Mouse (Mus musculus) thymus, postnatal 14 days (tissue): ENCODE measurements at regions not wholly inside any gene's neighbourhood (a gene's known extent, or its start where the extent isn't known, plus 50 kb on each side); places are given as distances from the start of the nearest gene placed in this dataset.

Experiments used
- DNase-seq: peaks from one replicate; pipeline ENCODE4 v3.0.0; 2021

- DNase-seq, result no peak
Measured at GRCm38 (mm10) chr15:68360956-68361908, 1860.5 kb upstream of the Lrrc6 start.

GRCm38 (mm10) chr15:68359496-68359895 is 1858.8 kb upstream of the Lrrc6 start:
- no peak for DNase-seq

GRCm38 (mm10) chr15:68355957-68356356 is 1855.2 kb upstream of the Lrrc6 start:
- DNase-seq, result no peak

GRCm38 (mm10) chr15:68344652-68345051 is 1843.9 kb upstream of the Lrrc6 start:
- no peak for DNase-seq

- no peak for DNase-seq
Measured at GRCm38 (mm10) chr15:68342542-68342941, 1841.8 kb upstream of the Lrrc6 start.

GRCm38 (mm10) chr15:68341056-68341455 is 1840.3 kb upstream of the Lrrc6 start:
- DNase-seq, result no peak

- no peak for DNase-seq
Measured at GRCm38 (mm10) chr15:68337264-68337663, 1836.6 kb upstream of the Lrrc6 start.

- no peak for DNase-seq
Measured at GRCm38 (mm10) chr15:68335837-68336236, 1835.1 kb upstream of the Lrrc6 start.

GRCm38 (mm10) chr15:68316116-68316515 is 1815.4 kb upstream of the Lrrc6 start:
- no peak for DNase-seq
